Mouse (Mus musculus) lung, embryonic 15.5 days (tissue): ENCODE results near the gene Pop5. TPM values are rescaled to one million over a fixed set of nuclear protein-coding genes. Genes with fewer than 3 reads are reported as not detected.

ENCODE experiments used
- ATAC-seq: fragments of 200-750 bp; cut with Nextera tagmentation; 2 replicates; pipeline ENCODE4 v1.8.0; 2017; ENCODE audit warnings: moderate number of reproducible peaks, borderline replicate concordance; ENCODE audit not compliant: low FRiP score, low TSS enrichment; ENCODE audit errors: extremely low read depth
- H3K27ac ChIP-seq: fragments of 300-500 bp; sonication (generic); 2 replicates; pipeline ENCODE4 v1.5.1; 2015; ENCODE audit warnings: moderate library complexity, mild to moderate bottlenecking, inconsistent platforms
- H3K27me3 ChIP-seq: fragments of 300-500 bp; sonication (generic); 2 replicates; pipeline ENCODE4 v1.6.1; 2015; ENCODE audit warnings: inconsistent platforms
- H3K36me3 ChIP-seq: fragments of 300-500 bp; sonication (generic); 2 replicates; pipeline ENCODE4 v1.6.1; 2015; ENCODE audit warnings: inconsistent platforms
- H3K4me1 ChIP-seq: fragments of 300-500 bp; sonication (generic); 2 replicates; pipeline ENCODE4 v1.6.1; 2015; ENCODE audit warnings: inconsistent platforms
- H3K4me2 ChIP-seq: fragments of 300-500 bp; sonication (generic); 2 replicates; pipeline ENCODE4 v1.6.1; 2015; ENCODE audit warnings: inconsistent platforms, mild to moderate bottlenecking, moderate library complexity
- H3K4me3 ChIP-seq: fragments of 300-500 bp; sonication (generic); 2 replicates; pipeline ENCODE4 v1.5.1; 2015; ENCODE audit warnings: mild to moderate bottlenecking, inconsistent platforms
- H3K9ac ChIP-seq: fragments of 300-500 bp; sonication (generic); 2 replicates; pipeline ENCODE4 v1.6.1; 2015; ENCODE audit warnings: inconsistent platforms
- H3K9me3 ChIP-seq: fragments of 300-500 bp; sonication (generic); 2 replicates; pipeline ENCODE4 v1.6.1; 2016; ENCODE audit warnings: inconsistent platforms
- WGBS: fragments of 180-500 bp; shearing (Covaris S2); methylation state at CpG from one replicate; pipeline ENCODE4 v1.1.7; 2015; 5-methylcytosine and 5-hydroxymethylcytosine counted together
- polyA plus RNA-seq: library from polyadenylated mRNA; unstranded; fragments of >200 nt; fragmentation: Nextera tagmentation; extraction: Ambion mirVana; gene quantifications from 2 replicates; pipeline ENCODE4 v1.2.1, GENCODE M21; 2015

The Pop5 gene
- polyA plus RNA-seq, 1 experiment from 2014 or later: 112 TPM

- no peak overlapping the region for H3K27ac ChIP-seq
- peaks cover 31% of the 10 kb centered on the region for H3K27me3 ChIP-seq
- H3K9ac ChIP-seq: 0 out of 2 replicates have a peak overlapping the region, but pooled peaks have one; percentile 19
- 6% methylated on average over 23 of the region's 23 CpGs for WGBS
- H3K4me2 ChIP-seq: peak overlapping the region; percentile 57
- H3K36me3 ChIP-seq: no peaks in the 10 kb centered on the region
- no peaks in the 10 kb centered on the region for H3K9me3 ChIP-seq
- peaks cover 24% of the 10 kb centered on the region for H3K4me1 ChIP-seq
- H3K4me3 ChIP-seq: peak overlapping the region; percentile 31
- ATAC-seq: peak; percentile 51; the same call in 1 of the 2 replicates
These were observed 31.7 kb upstream of the Pop5 start for GRCm38 (mm10) chr5:115203735-115204561.

- Histone ChIP-seq H3K27ac (no peak overlapping the region), H3K4me1 (peaks cover 24% of the 10 kb centered on the region), H3K4me2 (peak overlapping the region; percentile 57), H3K4me3 (peak overlapping the region; percentile 31), H3K27me3 (peaks cover 31% of the 10 kb centered on the region), H3K9me3 (no peaks in the 10 kb centered on the region), H3K9ac (peak overlapping the region; percentile 19), H3K36me3 (no peaks in the 10 kb centered on the region)
- ATAC-seq: peak; percentile 69; the same call in 1 of the 2 replicates
- WGBS: 4% methylated on average over 31 of the region's 31 CpGs
These were observed 30.9 kb upstream of the Pop5 start for GRCm38 (mm10) chr5:115204562-115205311.

GRCm38 (mm10) chr5:115207244-115207643, 28.4 kb upstream of the Pop5 start:
- H3K36me3 ChIP-seq: no peaks in the 10 kb centered on the region
- ATAC-seq: no peak
- no peak overlapping the region for H3K4me3 ChIP-seq
- H3K27ac ChIP-seq: no peak overlapping the region
- no peak overlapping the region for H3K4me2 ChIP-seq
- 55% methylated on average over 5 of the region's 5 CpGs for WGBS
- no peaks in the 10 kb centered on the region for H3K9me3 ChIP-seq
- H3K9ac ChIP-seq: no peak overlapping the region
- peaks cover 31% of the 10 kb centered on the region; the same call in 1 of the 2 replicates for H3K27me3 ChIP-seq
- peaks cover 24% of the 10 kb centered on the region for H3K4me1 ChIP-seq

- whole genome bisulfite sequencing: 7% methylated on average over 10 of the region's 16 CpGs
These were observed 27.7 kb upstream of the Pop5 start for GRCm38 (mm10) chr5:115207892-115208291.

GRCm38 (mm10) chr5:115208601-115209000, 27.0 kb upstream of the Pop5 start:
- Histone ChIP-seq H3K27me3 (peaks cover 23% of the 10 kb centered on the region; the same call in 1 of the 2 replicates), H3K36me3 (no peaks in the 10 kb centered on the region), H3K4me2 (no peak overlapping the region), H3K27ac (no peak overlapping the region), H3K4me1 (peaks cover 21% of the 10 kb centered on the region), H3K9ac (no peak overlapping the region), H3K4me3 (no peak overlapping the region), H3K9me3 (no peaks in the 10 kb centered on the region)
- 47% methylated on average over 5 of the region's 5 CpGs for WGBS
- no peak for ATAC-seq

More at GRCm38 (mm10) chr5:115207892-115208291, 27.7 kb upstream of the Pop5 start:
- H3K36me3 ChIP-seq: no peaks in the 10 kb centered on the region
- H3K4me3 ChIP-seq: no peak overlapping the region
- no peak for ATAC-seq
- H3K27ac ChIP-seq: no peak overlapping the region
- peaks cover 24% of the 10 kb centered on the region for H3K4me1 ChIP-seq
- H3K9me3 ChIP-seq: no peaks in the 10 kb centered on the region
- no peak overlapping the region for H3K9ac ChIP-seq
- peaks cover 27% of the 10 kb centered on the region; the same call in 1 of the 2 replicates for H3K27me3 ChIP-seq
- H3K4me2 ChIP-seq: no peak overlapping the region

- Histone ChIP-seq H3K9me3 (no peaks in the 10 kb centered on the region), H3K27me3 (peaks cover 21% of the 10 kb centered on the region), H3K4me3 (no peak overlapping the region), H3K9ac (no peak overlapping the region), H3K36me3 (no peaks in the 10 kb centered on the region), H3K4me2 (no peak overlapping the region), H3K4me1 (peaks cover 10% of the 10 kb centered on the region; the same call in 1 of the 2 replicates), H3K27ac (no peak overlapping the region)
- WGBS: 0% methylated on average over 1 of the region's 1 CpGs
- no peak for ATAC-seq
These were observed 25.3 kb upstream of the Pop5 start for GRCm38 (mm10) chr5:115210380-115210779.

GRCm38 (mm10) chr5:115212451-115212850, 23.2 kb upstream of the Pop5 start:
- Histone ChIP-seq H3K4me2 (no peak overlapping the region), H3K4me1 (peaks cover 9% of the 10 kb centered on the region; the same call in 1 of the 2 replicates), H3K9ac (no peak overlapping the region), H3K27me3 (peaks cover 19% of the 10 kb centered on the region), H3K27ac (no peak overlapping the region), H3K4me3 (no peak overlapping the region), H3K36me3 (no peaks in the 10 kb centered on the region), H3K9me3 (no peaks in the 10 kb centered on the region)
- WGBS: 68% methylated on average over 9 of the region's 9 CpGs
- ATAC-seq: no peak

GRCm38 (mm10) chr5:115212861-115213260, 22.8 kb upstream of the Pop5 start:
- WGBS: 57% methylated on average over 4 of the region's 4 CpGs
- H3K4me2 ChIP-seq: no peak overlapping the region
- no peak for ATAC-seq
- no peaks in the 10 kb centered on the region for H3K9me3 ChIP-seq
- H3K4me1 ChIP-seq: peaks cover 8% of the 10 kb centered on the region; the same call in 1 of the 2 replicates
- no peak overlapping the region for H3K4me3 ChIP-seq
- no peak overlapping the region for H3K27ac ChIP-seq
- no peak overlapping the region for H3K9ac ChIP-seq
- peaks cover 19% of the 10 kb centered on the region for H3K27me3 ChIP-seq
- H3K36me3 ChIP-seq: no peaks in the 10 kb centered on the region

- H3K9me3 ChIP-seq: no peaks in the 10 kb centered on the region; the same call in 1 of the 2 replicates
- peak overlapping the region; percentile 36 for H3K9ac ChIP-seq
- H3K4me1 ChIP-seq: peaks cover 8% of the 10 kb centered on the region; the same call in 1 of the 2 replicates
- H3K27me3 ChIP-seq: peaks cover 19% of the 10 kb centered on the region
- H3K4me3 ChIP-seq: peak overlapping the region; percentile 42
- WGBS: 3% methylated on average over 17 of the region's 17 CpGs
- H3K27ac ChIP-seq: no peak overlapping the region
- peak overlapping the region; percentile 74 for H3K4me2 ChIP-seq
- peak; percentile 57; the same call in 1 of the 2 replicates for ATAC-seq
- H3K36me3 ChIP-seq: no peaks in the 10 kb centered on the region
These were observed 20.8 kb upstream of the Pop5 start for GRCm38 (mm10) chr5:115214864-115215263.

GRCm38 (mm10) chr5:115215273-115216185, 20.1 kb upstream of the Pop5 start:
- no peaks in the 10 kb centered on the region; the same call in 1 of the 2 replicates for H3K9me3 ChIP-seq
- peaks cover 8% of the 10 kb centered on the region; the same call in 1 of the 2 replicates for H3K4me1 ChIP-seq
- H3K27ac ChIP-seq: no peak overlapping the region
- peak overlapping the region; percentile 36; the same call in 1 of the 2 replicates for H3K9ac ChIP-seq
- H3K36me3 ChIP-seq: no peaks in the 10 kb centered on the region
- H3K4me3 ChIP-seq: peak overlapping the region; percentile 42
- H3K27me3 ChIP-seq: peaks cover 22% of the 10 kb centered on the region
- ATAC-seq: 0 out of 2 replicates have a peak, but pooled peaks have one; percentile 41
- H3K4me2 ChIP-seq: peak overlapping the region; percentile 74
- 29% methylated on average over 27 of the region's 27 CpGs for WGBS

- H3K4me1 ChIP-seq: peaks cover 8% of the 10 kb centered on the region; the same call in 1 of the 2 replicates
- WGBS: 86% methylated on average over 12 of the region's 12 CpGs
- no peak overlapping the region for H3K9ac ChIP-seq
- peaks cover 22% of the 10 kb centered on the region for H3K27me3 ChIP-seq
- H3K27ac ChIP-seq: no peak overlapping the region
- no peaks in the 10 kb centered on the region for H3K36me3 ChIP-seq
- ATAC-seq: no peak
- no peaks in the 10 kb centered on the region; the same call in 1 of the 2 replicates for H3K9me3 ChIP-seq
- H3K4me3 ChIP-seq: no peak overlapping the region
- H3K4me2 ChIP-seq: no peak overlapping the region
These were observed 17.6 kb upstream of the Pop5 start for GRCm38 (mm10) chr5:115217998-115218397.
